Comparison of ENCODE assay signal across 12 mouse cellular contexts in genomic region chr16:43698735-43699649, GRCm38 (mm10). TPM values are rescaled to one million over a fixed set of nuclear protein-coding genes. Genes with fewer than 3 reads are reported as not detected.
DNase-seq lines count a peak whose midpoint lies in the region; ATAC-seq and TF ChIP-seq lines count a peak whose summit lies in the region.
"Had no signal": no experiment of that assay in that cellular context is flagged by ENCODE, and none has a peak within 500 bp of the region (broad histone marks: within the 10 kb centered on the region; RNA-seq: fewer than 3 reads in every experiment).

No protein-coding gene starts in this region.

- no peaks in the 10 kb centered on the region for H3K36me3 ChIP-seq in liver, postnatal 0 days (replicated peaks; ENCODE audit: insufficient read depth, low read length)
- H3K36me3 ChIP-seq: embryonic facial prominence, embryonic 12.5 days; midbrain, embryonic 12.5 days had no signal

- H3K27me3 ChIP-seq in liver, postnatal 0 days (ENCODE audit: insufficient read depth, low read length), result no peaks in the 10 kb centered on the region
- H3K27me3 ChIP-seq: embryonic facial prominence, embryonic 12.5 days; midbrain, embryonic 12.5 days had no signal

- WGBS in liver, postnatal 0 days (ENCODE audit: insufficient replicate concordance), result 44% methylated on average over 14 of the region's 14 CpGs

- ATAC-seq in frontal cortex, adult (ENCODE audit: low TSS enrichment), result peak; percentile 83
- ATAC-seq in liver, postnatal 0 days, result 0 out of 2 replicates have a peak, but pooled peaks have one; percentile 45

- DNase-seq in frontal cortex, postnatal 10 days (ENCODE audit: low spot score in 2 of 2), result no peak
- DNase-seq in R1 (ENCODE audit: low read depth, low spot score), result peak; percentile 81
- peak; percentile 56 for DNase-seq in liver, postnatal 0 days
- DNase-seq in spleen, postnatal 36 days (ENCODE audit: low spot score in 2 of 2), result peak; percentile 78 to 80
- no peak for DNase-seq in gastrocnemius, adult 18-20 months (ENCODE audit: low spot score)
- DNase-seq in heart, postnatal 4 days, result no peak
- no peak for DNase-seq in gastrocnemius, postnatal 10 days
- DNase-seq: layer of hippocampus, postnatal 36 days had no signal

- no peak overlapping the region for H3K4me3 ChIP-seq in liver, postnatal 0 days (ENCODE audit: low read depth, low read length)
- H3K4me3 ChIP-seq: embryonic facial prominence, embryonic 12.5 days; midbrain, embryonic 12.5 days had no signal

- TF ChIP-seq EP300 in liver, postnatal 0 days (IDR thresholded peaks at IDR 0.05; ENCODE audit: low read depth), result no peak

- no peak overlapping the region for H3K9ac ChIP-seq in liver, postnatal 0 days (replicated peaks)
- H3K9ac ChIP-seq: embryonic facial prominence, embryonic 12.5 days; midbrain, embryonic 12.5 days had no signal

- no peak overlapping the region for H3K27ac ChIP-seq in liver, postnatal 0 days (ENCODE audit: low read depth)
- H3K27ac ChIP-seq: embryonic facial prominence, embryonic 12.5 days; midbrain, embryonic 12.5 days had no signal

- no peak overlapping the region for H3K4me2 ChIP-seq in liver, postnatal 0 days (ENCODE audit: low read depth, low read length)
- H3K4me2 ChIP-seq: embryonic facial prominence, embryonic 12.5 days; midbrain, embryonic 12.5 days had no signal

- TF ChIP-seq CTCF in liver, postnatal 0 days (IDR thresholded peaks at IDR 0.05; ENCODE audit: low read depth), result no peak

- no peaks in the 10 kb centered on the region for H3K9me3 ChIP-seq in liver, postnatal 0 days (ENCODE audit: low read length)
- H3K9me3 ChIP-seq: embryonic facial prominence, embryonic 12.5 days; midbrain, embryonic 12.5 days had no signal

- H3K4me1 ChIP-seq in liver, postnatal 0 days (ENCODE audit: insufficient read depth), result no peaks in the 10 kb centered on the region
- H3K4me1 ChIP-seq: embryonic facial prominence, embryonic 12.5 days; midbrain, embryonic 12.5 days had no signal

RNA-seq across cellular contexts. Expression of gene Tigit, which starts 35.0 kb away (rescaled TPM):
- polyA plus RNA-seq in liver, postnatal 0 days (2015; fragmentation: Nextera tagmentation; extraction: Ambion mirVana), result 0.12 TPM in 1 of 2 replicates, not detected in the other
- not detected for total RNA-seq in gastrocnemius, adult 18-20 months (2021)
- not detected for total RNA-seq in heart, postnatal 4 days (2021)
- total RNA-seq in gastrocnemius, postnatal 10 days (2021), result not detected
- total RNA-seq: layer of hippocampus, postnatal 36 days had no signal
- polyA plus RNA-seq: embryonic facial prominence, embryonic 12.5 days had no signal

RNA-seq across cellular contexts. Expression of gene Drd3, which starts 54.8 kb away (rescaled TPM):
- not detected in 2 replicates for polyA plus RNA-seq in liver, postnatal 0 days (2015; fragmentation: Nextera tagmentation; extraction: Ambion mirVana)
- total RNA-seq in gastrocnemius, adult 18-20 months (2021), result not detected
- total RNA-seq in heart, postnatal 4 days (2021), result not detected
- not detected for total RNA-seq in gastrocnemius, postnatal 10 days (2021)
- polyA plus RNA-seq: embryonic facial prominence, embryonic 12.5 days; heart, embryonic 16.5 days; midbrain, embryonic 12.5 days had no signal

Comparison
In these comparisons a context has a peak if more than half of its experiments do, and no peak if none do; other contexts are left out.
1. DNase-seq: peak in R1 (single experiment), liver, postnatal 0 days (single experiment) and spleen, postnatal 36 days (2 of 2); none in frontal cortex, postnatal 10 days (0 of 2), gastrocnemius, adult 18-20 months (single experiment), heart, postnatal 4 days (single experiment) and gastrocnemius, postnatal 10 days (single experiment).